Mouse (Mus musculus): ENCODE measurements at regions not wholly inside any gene's neighbourhood (a gene's known extent, or its start where the extent isn't known, plus 50 kb on each side); places are given as distances from the start of the nearest gene placed in this dataset.

GRCm38 (mm10) chr9:33903991-33904570 is 581.6 kb upstream of the Kirrel3 start:
- Histone ChIP-seq H3K4me1 (ENCODE audit: control insufficient read depth, insufficient read depth, low read length) (no peaks in the 10 kb centered on the region), H3K27ac (no peak overlapping the region), H3K9ac (ENCODE audit: low read depth, low read length) (no peak overlapping the region), H3K27me3 (ENCODE audit: control insufficient read depth, insufficient read depth, low read length) (no peaks in the 10 kb centered on the region), H3K4me3 (no peak overlapping the region), H3K36me3 (ENCODE audit: control insufficient read depth, insufficient read depth, low read length) (no peaks in the 10 kb centered on the region), H3K79me2 (replicated peaks; ENCODE audit: control insufficient read depth, insufficient read depth, low read length) (no peaks in the 10 kb centered on the region)
- intact Hi-C loops (cut with DNase I), result no loop called here
- DNase-seq, result no peak
- WGBS, result 59% methylated on average over 5 of the region's 5 CpGs
- no peak for TF ChIP-seq POLR2A (IDR thresholded peaks at IDR 0.05; ENCODE audit: insufficient read depth, low read depth, low read length)
- TF ChIP-seq CTCF (IDR thresholded peaks at IDR 0.05), result no peak
- no peak for TF ChIP-seq EP300 (IDR thresholded peaks at IDR 0.05; ENCODE audit: insufficient read depth, low read depth, low read length)

GRCm38 (mm10) chr9:33914919-33915318 is 570.8 kb upstream of the Kirrel3 start:
- Histone ChIP-seq H3K4me1 (ENCODE audit: control insufficient read depth, insufficient read depth, low read length) (no peaks in the 10 kb centered on the region), H3K79me2 (replicated peaks; ENCODE audit: control insufficient read depth, insufficient read depth, low read length) (no peaks in the 10 kb centered on the region), H3K27me3 (ENCODE audit: control insufficient read depth, insufficient read depth, low read length) (no peaks in the 10 kb centered on the region), H3K27ac (no peak overlapping the region), H3K36me3 (ENCODE audit: control insufficient read depth, insufficient read depth, low read length) (no peaks in the 10 kb centered on the region), H3K4me3 (no peak overlapping the region), H3K9ac (ENCODE audit: low read depth, low read length) (no peak overlapping the region)
- WGBS, result 72% methylated on average over 4 of the region's 4 CpGs
- TF ChIP-seq CTCF (IDR thresholded peaks at IDR 0.05) (no peak), EP300 (IDR thresholded peaks at IDR 0.05; ENCODE audit: insufficient read depth, low read depth, low read length) (no peak), POLR2A (IDR thresholded peaks at IDR 0.05; ENCODE audit: insufficient read depth, low read depth, low read length) (no peak)
- no peak for DNase-seq
- intact Hi-C loops (cut with DNase I), result no loop called here

GRCm38 (mm10) chr9:33915349-33916056 is 570.2 kb upstream of the Kirrel3 start:
- H3K27ac ChIP-seq, result no peak overlapping the region
- no peak overlapping the region for H3K9ac ChIP-seq (ENCODE audit: low read depth, low read length)
- no peak for DNase-seq
- no peaks in the 10 kb centered on the region for H3K4me1 ChIP-seq (ENCODE audit: control insufficient read depth, insufficient read depth, low read length)
- no peaks in the 10 kb centered on the region for H3K36me3 ChIP-seq (ENCODE audit: control insufficient read depth, insufficient read depth, low read length)
- H3K27me3 ChIP-seq (ENCODE audit: control insufficient read depth, insufficient read depth, low read length), result no peaks in the 10 kb centered on the region
- TF ChIP-seq CTCF (IDR thresholded peaks at IDR 0.05), result no peak
- no peak for TF ChIP-seq EP300 (IDR thresholded peaks at IDR 0.05; ENCODE audit: insufficient read depth, low read depth, low read length)
- TF ChIP-seq POLR2A (IDR thresholded peaks at IDR 0.05; ENCODE audit: insufficient read depth, low read depth, low read length), result no peak
- no peak overlapping the region for H3K4me3 ChIP-seq
- no peaks in the 10 kb centered on the region for H3K79me2 ChIP-seq (replicated peaks; ENCODE audit: control insufficient read depth, insufficient read depth, low read length)
- intact Hi-C loops (cut with DNase I), result no loop called here
- 75% methylated on average over 4 of the region's 4 CpGs for WGBS

GRCm38 (mm10) chr9:33930286-33930685 is 555.4 kb upstream of the Kirrel3 start:
- Histone ChIP-seq H3K9ac (ENCODE audit: low read depth, low read length) (no peak overlapping the region), H3K79me2 (replicated peaks; ENCODE audit: control insufficient read depth, insufficient read depth, low read length) (no peaks in the 10 kb centered on the region), H3K27ac (no peak overlapping the region), H3K4me3 (no peak overlapping the region), H3K36me3 (ENCODE audit: control insufficient read depth, insufficient read depth, low read length) (no peaks in the 10 kb centered on the region), H3K27me3 (ENCODE audit: control insufficient read depth, insufficient read depth, low read length) (no peaks in the 10 kb centered on the region), H3K4me1 (ENCODE audit: control insufficient read depth, insufficient read depth, low read length) (no peaks in the 10 kb centered on the region)
- DNase-seq, result peak in 1 of 2 experiments; percentile 34
- intact Hi-C loops (cut with DNase I), result loop anchor here (10.0 kb wide), 1 partner anchor 75 kb away; no protein-coding TSS in a partner anchor
- TF ChIP-seq CTCF (IDR thresholded peaks at IDR 0.05) (no peak), EP300 (IDR thresholded peaks at IDR 0.05; ENCODE audit: insufficient read depth, low read depth, low read length) (no peak), POLR2A (IDR thresholded peaks at IDR 0.05; ENCODE audit: insufficient read depth, low read depth, low read length) (no peak)
- 30% methylated on average over 4 of the region's 4 CpGs for WGBS

- Histone ChIP-seq H3K79me2 (replicated peaks; ENCODE audit: control insufficient read depth, insufficient read depth, low read length) (no peaks in the 10 kb centered on the region), H3K27me3 (ENCODE audit: control insufficient read depth, insufficient read depth, low read length) (no peaks in the 10 kb centered on the region), H3K36me3 (ENCODE audit: control insufficient read depth, insufficient read depth, low read length) (no peaks in the 10 kb centered on the region), H3K9ac (ENCODE audit: low read depth, low read length) (no peak overlapping the region), H3K4me3 (no peak overlapping the region), H3K27ac (peak overlapping the region; percentile 26), H3K4me1 (ENCODE audit: control insufficient read depth, insufficient read depth, low read length) (no peaks in the 10 kb centered on the region)
- peak in 1 of 2 experiments; percentile 40 for DNase-seq
- WGBS, result 60% methylated on average over 5 of the region's 5 CpGs
- intact Hi-C loops (cut with DNase I), result loop anchor here (10.0 kb wide), 1 partner anchor 79 kb away; no protein-coding TSS in a partner anchor
- no peak for TF ChIP-seq EP300 (IDR thresholded peaks at IDR 0.05; ENCODE audit: insufficient read depth, low read depth, low read length)
- TF ChIP-seq POLR2A (IDR thresholded peaks at IDR 0.05; ENCODE audit: insufficient read depth, low read depth, low read length), result no peak
These were observed 551.6 kb upstream of the Kirrel3 start for GRCm38 (mm10) chr9:33934071-33934470.

GRCm38 (mm10) chr9:33954319-33954718 is 531.4 kb upstream of the Kirrel3 start:
- H3K36me3 ChIP-seq (ENCODE audit: control insufficient read depth, insufficient read depth, low read length), result no peaks in the 10 kb centered on the region
- intact Hi-C loops (cut with DNase I), result no loop called here
- no peaks in the 10 kb centered on the region for H3K27me3 ChIP-seq (ENCODE audit: control insufficient read depth, insufficient read depth, low read length)
- H3K79me2 ChIP-seq (replicated peaks; ENCODE audit: control insufficient read depth, insufficient read depth, low read length), result no peaks in the 10 kb centered on the region
- H3K4me1 ChIP-seq (ENCODE audit: control insufficient read depth, insufficient read depth, low read length), result no peaks in the 10 kb centered on the region
- no peak for TF ChIP-seq CTCF (IDR thresholded peaks at IDR 0.05)
- TF ChIP-seq EP300 (IDR thresholded peaks at IDR 0.05; ENCODE audit: insufficient read depth, low read depth, low read length), result no peak
- TF ChIP-seq POLR2A (IDR thresholded peaks at IDR 0.05; ENCODE audit: insufficient read depth, low read depth, low read length), result no peak
- H3K9ac ChIP-seq (ENCODE audit: low read depth, low read length), result no peak overlapping the region
- no peak overlapping the region for H3K4me3 ChIP-seq
- no peak for DNase-seq
- H3K27ac ChIP-seq, result no peak overlapping the region

Measured in heart, adult 2 months (tissue).